Mouse (Mus musculus) stomach, embryonic 15.5 days (tissue): ENCODE data around the gene Nsg1. TPM values are rescaled to one million over a fixed set of nuclear protein-coding genes. Genes with fewer than 3 reads are reported as not detected.

Experiments used
- ATAC-seq: fragments of 200-750 bp; cut with Nextera tagmentation; 2 replicates; pipeline ENCODE4 v1.8.0; 2017; ENCODE audit warnings: low read depth, moderate number of reproducible peaks, moderate TSS enrichment; ENCODE audit not compliant: insufficient read depth, low FRiP score
- H3K27ac ChIP-seq: fragments of 300-500 bp; sonication (generic); 2 replicates; pipeline ENCODE4 v1.5.1; 2015; ENCODE audit warnings: mild to moderate bottlenecking, inconsistent platforms
- H3K27me3 ChIP-seq: fragments of 300-500 bp; sonication (generic); replicated peaks from 2 replicates; pipeline ENCODE4 v1.6.1; 2015; ENCODE audit warnings: inconsistent platforms
- H3K36me3 ChIP-seq: fragments of 300-500 bp; sonication (generic); 2 replicates; pipeline ENCODE4 v1.6.1; 2015; ENCODE audit warnings: inconsistent platforms
- H3K4me1 ChIP-seq: fragments of 300-500 bp; sonication (generic); 2 replicates; pipeline ENCODE4 v1.6.1; 2015; ENCODE audit warnings: inconsistent platforms
- H3K4me2 ChIP-seq: fragments of 300-500 bp; sonication (generic); 2 replicates; pipeline ENCODE4 v1.6.1; 2015; ENCODE audit warnings: mild to moderate bottlenecking, inconsistent platforms
- H3K4me3 ChIP-seq: fragments of 300-500 bp; sonication (generic); replicated peaks from 2 replicates; pipeline ENCODE4 v1.5.1; 2015; ENCODE audit warnings: inconsistent platforms
- H3K9ac ChIP-seq: fragments of 300-500 bp; sonication (generic); 2 replicates; pipeline ENCODE4 v1.6.1; 2015; ENCODE audit warnings: inconsistent platforms
- H3K9me3 ChIP-seq: fragments of 300-500 bp; sonication (generic); 2 replicates; pipeline ENCODE4 v1.6.1; 2016; ENCODE audit warnings: inconsistent platforms
- WGBS: fragments of 180-500 bp; shearing (Covaris S2); methylation state at CpG from one replicate; pipeline ENCODE4 v1.1.7; 2015; 5-methylcytosine and 5-hydroxymethylcytosine counted together
- polyA plus RNA-seq: library from polyadenylated mRNA; unstranded; fragments of >200 nt; fragmentation: Nextera tagmentation; extraction: Ambion mirVana; gene quantifications from 2 replicates; pipeline ENCODE4 v1.2.1, GENCODE M21; 2015

The Nsg1 gene
- polyA plus RNA-seq, 1 experiment from 2014 or later: 65.7 TPM

- WGBS: 77% methylated on average over 4 of the region's 4 CpGs
- no peaks in the 10 kb centered on the region for H3K4me1 ChIP-seq
- no peak for ATAC-seq
These were observed 62.1 kb downstream of the Nsg1 start for GRCm38 (mm10) chr5:38097501-38098093.

GRCm38 (mm10) chr5:38094331-38094730 is 65.4 kb downstream of the Nsg1 start:
- Histone ChIP-seq H3K27ac (no peak overlapping the region), H3K9ac (no peak overlapping the region), H3K4me1 (no peaks in the 10 kb centered on the region), H3K4me2 (no peak overlapping the region), H3K9me3 (no peaks in the 10 kb centered on the region), H3K4me3 (no peak overlapping the region), H3K36me3 (no peaks in the 10 kb centered on the region), H3K27me3 (no peaks in the 10 kb centered on the region)
- 88% methylated on average over 2 of the region's 2 CpGs for WGBS
- no peak for ATAC-seq

More at GRCm38 (mm10) chr5:38097501-38098093, 62.1 kb downstream of the Nsg1 start:
- Histone ChIP-seq H3K9me3 (no peaks in the 10 kb centered on the region), H3K9ac (no peak overlapping the region), H3K36me3 (no peaks in the 10 kb centered on the region), H3K27ac (no peak overlapping the region), H3K27me3 (no peaks in the 10 kb centered on the region), H3K4me2 (no peak overlapping the region), H3K4me3 (no peak overlapping the region)

- no peak for ATAC-seq
- 74% methylated on average over 2 of the region's 2 CpGs for WGBS
- Histone ChIP-seq H3K9me3 (no peaks in the 10 kb centered on the region), H3K4me3 (no peak overlapping the region), H3K4me1 (no peaks in the 10 kb centered on the region), H3K4me2 (no peak overlapping the region), H3K27me3 (no peaks in the 10 kb centered on the region), H3K9ac (no peak overlapping the region), H3K36me3 (no peaks in the 10 kb centered on the region), H3K27ac (no peak overlapping the region)
These were observed 67.8 kb downstream of the Nsg1 start for GRCm38 (mm10) chr5:38091966-38092304.

GRCm38 (mm10) chr5:38091046-38091965 is 68.4 kb downstream of the Nsg1 start:
- no peaks in the 10 kb centered on the region for H3K27me3 ChIP-seq

GRCm38 (mm10) chr5:38090581-38090980 is 69.1 kb downstream of the Nsg1 start:
- H3K4me1 ChIP-seq: 0 out of 2 replicates have a peak, but pooled peaks cover 1% of the 10 kb centered on the region
- H3K9me3 ChIP-seq: no peaks in the 10 kb centered on the region
- H3K4me2 ChIP-seq: no peak overlapping the region
- no peak overlapping the region for H3K9ac ChIP-seq
- H3K4me3 ChIP-seq: no peak overlapping the region
- ATAC-seq: no peak
- WGBS: 62% methylated on average over 3 of the region's 3 CpGs
- H3K36me3 ChIP-seq: no peaks in the 10 kb centered on the region
- H3K27me3 ChIP-seq: no peaks in the 10 kb centered on the region
- no peak overlapping the region for H3K27ac ChIP-seq

More at GRCm38 (mm10) chr5:38091046-38091965, 68.4 kb downstream of the Nsg1 start:
- Histone ChIP-seq H3K4me1 (no peaks in the 10 kb centered on the region), H3K9ac (no peak overlapping the region), H3K4me3 (no peak overlapping the region), H3K27ac (no peak overlapping the region), H3K9me3 (no peaks in the 10 kb centered on the region), H3K36me3 (no peaks in the 10 kb centered on the region), H3K4me2 (no peak overlapping the region)
- 68% methylated on average over 8 of the region's 8 CpGs for WGBS
- ATAC-seq: no peak

GRCm38 (mm10) chr5:38090111-38090510 is 69.6 kb downstream of the Nsg1 start:
- Histone ChIP-seq H3K27ac (no peak overlapping the region), H3K27me3 (no peaks in the 10 kb centered on the region), H3K4me1 (0 out of 2 replicates have a peak, but pooled peaks cover 3% of the 10 kb centered on the region), H3K4me3 (no peak overlapping the region), H3K4me2 (no peak overlapping the region), H3K9me3 (no peaks in the 10 kb centered on the region), H3K9ac (no peak overlapping the region), H3K36me3 (no peaks in the 10 kb centered on the region)
- no peak for ATAC-seq
- 88% methylated on average over 3 of the region's 3 CpGs for WGBS

Other genes starting within 250 kb of the Nsg1 start
- gene Stx18, start 121.2 kb downstream of the Nsg1 start, polyA plus RNA-seq: 37.2 and 43.1 TPM in 2 replicates
- gene Zbtb49, start 60.5 kb upstream of the Nsg1 start, polyA plus RNA-seq: 12.0 and 12.5 TPM in 2 replicates
- gene Lyar, start 60.6 kb upstream of the Nsg1 start, polyA plus RNA-seq: 96.6 and 106 TPM in 2 replicates
- gene Tmem128, start 100.3 kb upstream of the Nsg1 start, polyA plus RNA-seq: 67.1 and 70.1 TPM in 2 replicates
- gene Otop1, start 116.1 kb upstream of the Nsg1 start, polyA plus RNA-seq: not detected in 2 replicates
- gene Drd5, start 159.5 kb upstream of the Nsg1 start, polyA plus RNA-seq: not detected in 2 replicates